Mouse (Mus musculus) stomach, embryonic 15.5 days (tissue): ENCODE results near the gene Mlec. TPM values are rescaled to one million over a fixed set of nuclear protein-coding genes. Genes with fewer than 3 reads are reported as not detected.
A peak's percentile ranks its signal among the peaks of the same experiment; 100 is the strongest.

ENCODE experiments used
- ATAC-seq: fragments of 200-750 bp; cut with Nextera tagmentation; 2 replicates; pipeline ENCODE4 v1.8.0; 2017; ENCODE audit warnings: low read depth, moderate number of reproducible peaks, moderate TSS enrichment; ENCODE audit not compliant: insufficient read depth, low FRiP score
- H3K27ac ChIP-seq: fragments of 300-500 bp; sonication (generic); 2 replicates; pipeline ENCODE4 v1.5.1; 2015; ENCODE audit warnings: mild to moderate bottlenecking, inconsistent platforms
- H3K27me3 ChIP-seq: fragments of 300-500 bp; sonication (generic); replicated peaks from 2 replicates; pipeline ENCODE4 v1.6.1; 2015; ENCODE audit warnings: inconsistent platforms
- H3K36me3 ChIP-seq: fragments of 300-500 bp; sonication (generic); 2 replicates; pipeline ENCODE4 v1.6.1; 2015; ENCODE audit warnings: inconsistent platforms
- H3K4me1 ChIP-seq: fragments of 300-500 bp; sonication (generic); 2 replicates; pipeline ENCODE4 v1.6.1; 2015; ENCODE audit warnings: inconsistent platforms
- H3K4me2 ChIP-seq: fragments of 300-500 bp; sonication (generic); 2 replicates; pipeline ENCODE4 v1.6.1; 2015; ENCODE audit warnings: mild to moderate bottlenecking, inconsistent platforms
- H3K4me3 ChIP-seq: fragments of 300-500 bp; sonication (generic); replicated peaks from 2 replicates; pipeline ENCODE4 v1.5.1; 2015; ENCODE audit warnings: inconsistent platforms
- H3K9ac ChIP-seq: fragments of 300-500 bp; sonication (generic); 2 replicates; pipeline ENCODE4 v1.6.1; 2015; ENCODE audit warnings: inconsistent platforms
- H3K9me3 ChIP-seq: fragments of 300-500 bp; sonication (generic); 2 replicates; pipeline ENCODE4 v1.6.1; 2016; ENCODE audit warnings: inconsistent platforms
- WGBS: fragments of 180-500 bp; shearing (Covaris S2); methylation state at CpG from one replicate; pipeline ENCODE4 v1.1.7; 2015; 5-methylcytosine and 5-hydroxymethylcytosine counted together
- polyA plus RNA-seq: library from polyadenylated mRNA; unstranded; fragments of >200 nt; fragmentation: Nextera tagmentation; extraction: Ambion mirVana; gene quantifications from 2 replicates; pipeline ENCODE4 v1.2.1, GENCODE M21; 2015

Mlec gene
- polyA plus RNA-seq, 1 experiment from 2014 or later: 89.3 TPM

DNA sequence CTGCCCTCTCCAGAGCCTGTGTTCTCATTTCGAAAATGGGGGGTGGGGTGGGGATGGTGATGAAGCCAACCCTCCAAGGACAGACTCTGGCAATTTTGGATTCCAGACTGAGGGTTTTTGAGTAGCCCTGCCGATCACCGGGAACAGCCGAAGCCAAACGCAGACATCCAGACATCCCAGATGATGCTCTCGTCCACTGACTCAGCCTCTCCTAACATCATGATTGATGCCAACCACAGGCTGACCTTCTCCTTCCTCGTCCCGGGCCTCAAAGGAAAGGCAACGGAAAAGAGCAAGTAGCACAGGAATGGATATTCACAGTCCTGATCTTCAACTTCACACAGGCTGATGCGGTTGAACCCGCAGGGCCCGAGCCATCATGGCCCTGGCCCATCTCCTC lies 32.1 kb upstream of the Mlec start:
- Histone ChIP-seq H3K4me1 (peaks cover 46% of the 10 kb centered on the region), H3K9me3 (no peaks in the 10 kb centered on the region), H3K27ac (no peak overlapping the region), H3K27me3 (peaks cover 69% of the 10 kb centered on the region), H3K9ac (no peak overlapping the region), H3K4me3 (no peak overlapping the region), H3K36me3 (no peaks in the 10 kb centered on the region), H3K4me2 (no peak overlapping the region)
- 67% methylated on average over 12 of the region's 12 CpGs for WGBS
- ATAC-seq: no peak

DNA sequence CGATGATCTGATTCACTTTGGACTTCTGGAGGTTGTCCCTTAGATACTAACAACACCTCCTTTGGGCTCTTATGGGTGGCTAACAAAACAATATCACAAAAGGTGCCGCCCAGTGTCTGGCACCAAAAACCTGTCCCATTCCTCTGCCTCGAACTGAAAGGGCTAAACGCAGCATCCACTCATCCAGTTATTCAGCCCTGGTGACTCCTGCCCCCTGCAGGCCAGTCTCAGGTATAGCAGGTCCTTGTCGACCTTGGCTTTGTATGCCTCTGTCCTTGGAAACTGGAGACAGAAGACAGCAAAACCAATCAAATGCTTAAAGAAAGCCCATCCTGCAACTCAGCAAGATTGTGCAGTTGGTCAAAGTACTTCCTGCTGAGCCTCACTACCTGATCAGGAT lies 30.8 kb upstream of the Mlec start:
- H3K9me3 ChIP-seq: no peaks in the 10 kb centered on the region
- no peak overlapping the region for H3K4me3 ChIP-seq
- peaks cover 57% of the 10 kb centered on the region for H3K27me3 ChIP-seq
- H3K27ac ChIP-seq: no peak overlapping the region
- no peak for ATAC-seq
- peaks cover 38% of the 10 kb centered on the region for H3K4me1 ChIP-seq
- no peaks in the 10 kb centered on the region for H3K36me3 ChIP-seq
- no peak overlapping the region for H3K9ac ChIP-seq
- WGBS: 51% methylated on average over 5 of the region's 5 CpGs
- H3K4me2 ChIP-seq: no peak overlapping the region

DNA sequence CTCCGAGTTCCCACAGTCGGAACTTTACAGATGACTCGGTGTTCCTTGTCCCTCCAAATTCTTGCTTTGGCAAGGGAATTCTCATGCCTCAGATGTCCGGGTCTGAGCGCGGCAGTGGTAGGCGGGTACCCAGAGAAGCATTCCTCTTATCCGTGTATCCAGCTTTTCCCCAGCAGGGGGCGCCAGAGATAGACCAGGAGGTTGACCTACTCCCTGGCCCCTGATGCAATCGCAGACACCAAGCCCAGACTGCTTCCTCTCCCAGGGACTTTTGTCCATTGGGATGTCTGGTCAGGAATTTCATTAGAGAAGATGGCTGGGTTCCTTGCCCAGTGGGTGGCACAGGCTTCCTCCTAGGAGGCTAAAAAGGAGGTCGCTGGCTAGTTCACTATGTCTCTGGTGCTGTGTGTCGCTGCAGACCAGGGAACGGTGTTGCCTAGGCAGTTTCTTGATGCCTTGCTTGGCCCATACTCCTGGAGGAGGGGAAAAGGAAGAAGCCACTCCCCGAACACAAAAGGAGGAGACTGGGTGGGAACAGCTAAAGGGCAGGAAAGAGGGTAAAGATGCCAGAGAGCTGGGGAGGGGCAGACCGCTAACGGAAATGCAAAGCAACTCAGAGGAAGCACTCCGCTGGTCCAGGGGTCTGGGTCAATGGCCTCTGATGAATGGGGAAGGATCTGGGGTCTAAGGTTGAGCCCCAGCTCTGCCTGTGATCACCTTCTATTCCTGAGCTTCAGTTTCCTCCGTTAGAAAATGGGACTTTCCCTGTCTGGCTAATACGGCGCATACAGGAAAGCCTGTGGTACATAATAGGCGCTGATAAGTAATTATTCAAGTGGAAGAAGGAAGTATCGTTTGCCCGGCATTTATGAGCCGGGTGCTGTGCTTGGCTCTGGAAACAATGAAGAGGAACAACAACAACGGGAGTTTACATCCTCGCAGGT lies 29.5 kb upstream of the Mlec start:
- Histone ChIP-seq H3K36me3 (no peaks in the 10 kb centered on the region), H3K9ac (no peak overlapping the region), H3K4me2 (peak overlapping the region; percentile 33), H3K27me3 (peaks cover 43% of the 10 kb centered on the region), H3K27ac (no peak overlapping the region; the same call in 1 of the 2 replicates), H3K9me3 (no peaks in the 10 kb centered on the region), H3K4me1 (peaks cover 26% of the 10 kb centered on the region), H3K4me3 (no peak overlapping the region; the same call in 1 of the 2 replicates)
- ATAC-seq: peak; percentile 74
- WGBS: 21% methylated on average over 26 of the region's 26 CpGs

DNA sequence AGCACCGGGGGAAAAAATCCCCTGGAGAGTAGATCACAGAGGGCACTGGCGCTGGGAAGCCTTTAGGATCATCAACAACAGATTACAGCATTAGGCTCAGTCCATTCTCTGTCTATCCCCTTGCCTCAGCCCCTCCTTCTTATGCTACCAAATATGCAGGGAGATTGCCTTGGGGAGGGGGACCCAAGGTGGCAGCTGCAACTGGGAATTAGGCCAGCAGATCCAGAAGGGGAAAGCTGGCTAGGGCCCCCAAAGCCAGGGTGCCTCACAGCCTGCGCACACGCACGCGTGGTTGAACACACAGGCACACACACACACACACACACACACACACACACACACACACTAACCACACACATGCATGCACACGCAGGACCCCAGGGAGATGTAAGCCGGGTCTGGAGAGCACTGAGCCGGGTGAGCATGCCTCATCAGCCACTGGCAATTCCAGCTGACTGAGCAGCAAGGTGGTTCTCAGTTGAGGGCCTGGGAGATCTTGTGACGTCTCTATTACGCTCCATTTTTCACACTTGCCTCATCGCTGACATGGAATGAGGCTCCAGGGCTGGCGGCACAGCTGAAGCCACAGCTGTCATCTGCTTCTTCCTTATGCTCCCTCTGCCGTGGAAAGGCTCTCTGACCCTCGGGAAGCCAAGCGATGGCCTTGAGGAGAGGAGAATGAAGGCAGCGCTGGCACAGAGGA lies 28.5 kb upstream of the Mlec start:
- peak overlapping the region; percentile 33 for H3K4me2 ChIP-seq
- no peak overlapping the region for H3K27ac ChIP-seq
- H3K9me3 ChIP-seq: no peaks in the 10 kb centered on the region
- H3K9ac ChIP-seq: no peak overlapping the region
- no peak for ATAC-seq
- no peaks in the 10 kb centered on the region for H3K36me3 ChIP-seq
- H3K4me1 ChIP-seq: peaks cover 28% of the 10 kb centered on the region
- H3K27me3 ChIP-seq: peaks cover 34% of the 10 kb centered on the region
- WGBS: 40% methylated on average over 17 of the region's 17 CpGs
- no peak overlapping the region for H3K4me3 ChIP-seq

DNA sequence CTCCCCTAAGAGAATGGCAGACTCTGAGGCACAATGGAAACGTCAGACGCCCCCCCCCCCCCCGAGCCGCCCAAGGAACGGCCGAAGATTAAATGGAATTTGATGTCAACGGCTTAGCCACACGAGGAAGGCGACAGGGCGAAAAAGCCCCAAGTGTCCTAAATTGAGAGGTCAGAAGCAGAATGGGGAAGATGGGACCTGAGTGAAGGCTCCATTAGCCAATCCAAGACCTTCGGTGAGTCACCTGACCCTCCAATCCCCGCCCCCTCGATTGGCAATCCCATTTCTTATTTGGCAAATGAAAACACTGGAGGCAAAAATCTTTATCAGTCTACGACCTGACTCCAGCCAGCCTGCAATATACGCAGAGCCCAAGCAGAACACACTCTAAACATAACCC lies 26.7 kb upstream of the Mlec start:
- H3K4me2 ChIP-seq: peak overlapping the region; percentile 33; the same call in 1 of the 2 replicates
- no peak overlapping the region for H3K4me3 ChIP-seq

DNA sequence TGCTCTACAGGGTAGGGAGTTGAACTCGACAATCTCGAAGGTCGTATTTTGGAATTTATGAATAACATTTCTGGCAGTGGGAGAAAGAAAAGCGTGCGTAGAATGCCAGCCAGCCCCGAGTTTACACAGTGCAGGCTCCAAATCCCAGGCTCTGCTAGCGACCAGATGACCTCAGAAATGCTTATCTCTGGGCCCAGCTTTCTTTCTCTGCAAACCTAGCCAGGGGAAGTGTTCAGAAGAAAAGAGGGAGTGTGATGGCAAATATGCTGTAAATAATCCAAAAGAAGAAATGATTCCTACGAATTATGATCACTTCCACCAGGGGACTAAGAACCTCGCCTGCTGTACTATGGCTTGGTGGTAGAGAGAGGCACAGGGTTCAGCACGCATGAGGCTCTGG lies 25.5 kb upstream of the Mlec start:
- no peak for ATAC-seq
- Histone ChIP-seq H3K9me3 (no peaks in the 10 kb centered on the region), H3K4me2 (no peak overlapping the region)

More for the DNA sequence above, 26.7 kb upstream of the Mlec start:
- peaks cover 16% of the 10 kb centered on the region for H3K27me3 ChIP-seq
- no peaks in the 10 kb centered on the region for H3K9me3 ChIP-seq
- no peak for ATAC-seq
- no peak overlapping the region for H3K27ac ChIP-seq
- peaks cover 32% of the 10 kb centered on the region for H3K4me1 ChIP-seq
- H3K36me3 ChIP-seq: no peaks in the 10 kb centered on the region
- H3K9ac ChIP-seq: no peak overlapping the region
- 26% methylated on average over 15 of the region's 15 CpGs for WGBS

DNA sequence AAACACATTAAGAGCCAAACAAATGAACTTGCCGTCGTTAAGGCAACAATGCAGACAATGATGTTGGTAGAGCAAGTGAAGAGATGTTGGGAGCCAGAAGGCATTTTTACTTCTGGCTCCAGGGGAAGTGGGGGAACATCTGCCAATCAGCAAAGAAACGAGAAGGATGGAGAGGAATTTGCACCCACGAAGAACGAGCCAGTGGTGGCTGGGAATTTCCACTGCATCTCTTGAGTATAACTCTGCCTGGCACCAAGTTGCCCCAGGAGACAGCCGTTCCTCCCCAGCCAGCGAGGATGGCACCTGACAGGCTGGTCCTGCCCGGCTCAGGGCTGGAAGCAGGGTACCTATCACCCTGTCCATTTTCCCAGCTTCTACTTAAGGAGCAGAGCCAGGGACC lies 24.9 kb upstream of the Mlec start:
- Histone ChIP-seq H3K4me3 (no peak overlapping the region), H3K4me1 (peaks cover 32% of the 10 kb centered on the region), H3K9me3 (no peaks in the 10 kb centered on the region), H3K9ac (no peak overlapping the region), H3K36me3 (no peaks in the 10 kb centered on the region), H3K27ac (peak overlapping the region; percentile 6; the same call in 1 of the 2 replicates), H3K4me2 (no peak overlapping the region), H3K27me3 (peaks cover 10% of the 10 kb centered on the region; the same call in 1 of the 2 replicates)
- WGBS: 66% methylated on average over 8 of the region's 8 CpGs
- no peak for ATAC-seq

More for the DNA sequence above, 25.5 kb upstream of the Mlec start:
- no peak overlapping the region for H3K9ac ChIP-seq
- H3K27me3 ChIP-seq: peaks cover 10% of the 10 kb centered on the region; the same call in 1 of the 2 replicates
- H3K4me3 ChIP-seq: no peak overlapping the region
- H3K4me1 ChIP-seq: peaks cover 32% of the 10 kb centered on the region
- peak overlapping the region; percentile 6; the same call in 1 of the 2 replicates for H3K27ac ChIP-seq
- WGBS: 44% methylated on average over 10 of the region's 10 CpGs
- no peaks in the 10 kb centered on the region for H3K36me3 ChIP-seq

DNA sequence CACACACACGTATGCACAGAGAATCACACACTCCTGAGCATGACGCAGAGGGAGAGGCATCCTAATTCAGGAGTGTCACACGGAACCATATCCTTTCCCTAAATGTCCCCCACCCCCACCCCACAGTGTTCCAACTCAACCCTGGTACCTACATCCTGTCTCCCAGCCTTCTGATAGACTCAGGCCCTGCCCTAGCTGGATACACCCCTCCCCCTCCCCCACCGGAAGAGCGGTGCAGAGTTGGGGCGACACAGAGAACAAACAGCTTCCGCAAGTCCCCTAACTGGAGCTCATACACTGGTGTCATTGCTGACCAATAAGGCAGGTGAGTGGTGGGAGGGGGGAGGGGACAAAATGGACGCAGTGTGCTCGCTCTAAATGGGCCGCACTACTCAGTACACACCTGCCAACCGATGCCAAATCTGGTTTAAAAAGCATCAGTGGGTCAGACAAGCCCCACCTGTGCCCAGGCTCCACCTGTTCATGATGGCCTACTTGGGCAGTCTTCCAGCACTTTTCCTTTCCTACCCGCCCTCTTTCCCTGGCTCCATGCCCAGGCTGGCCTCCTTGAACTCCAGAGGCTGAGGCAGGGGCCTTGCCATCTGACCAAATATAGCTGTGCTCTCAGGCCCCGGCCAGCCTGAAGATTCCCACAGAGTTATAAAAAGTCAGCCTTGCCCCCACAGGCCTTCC lies 23.4 kb upstream of the Mlec start:
- 65% methylated on average over 13 of the region's 13 CpGs for WGBS
- ATAC-seq: peak; percentile 62; the same call in 1 of the 2 replicates
- Histone ChIP-seq H3K27me3 (peaks cover 5% of the 10 kb centered on the region; the same call in 1 of the 2 replicates), H3K27ac (peak overlapping the region; percentile 63), H3K4me3 (no peak overlapping the region), H3K4me1 (peaks cover 22% of the 10 kb centered on the region; the same call in 1 of the 2 replicates), H3K36me3 (no peaks in the 10 kb centered on the region), H3K9ac (no peak overlapping the region), H3K9me3 (no peaks in the 10 kb centered on the region), H3K4me2 (no peak overlapping the region)

DNA sequence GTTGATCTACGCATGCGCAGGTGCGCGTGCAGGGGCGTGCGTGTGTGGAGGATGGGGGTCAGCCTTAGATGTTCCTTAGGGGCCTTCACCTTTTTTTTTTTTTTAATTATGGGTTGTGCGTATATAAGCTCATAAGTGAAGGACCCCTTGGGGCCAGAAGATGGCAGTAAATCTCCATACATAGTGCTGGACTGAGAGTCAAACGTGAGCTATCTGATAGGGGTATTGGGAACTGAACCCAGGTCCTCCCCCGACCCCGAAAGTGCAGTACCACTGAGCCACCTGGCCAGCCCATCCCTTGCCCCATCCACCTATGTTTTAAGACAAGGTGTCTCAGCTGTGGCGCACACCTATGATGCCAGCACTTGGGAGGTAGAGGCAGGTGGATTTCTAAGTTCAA lies 21.6 kb upstream of the Mlec start:
- no peak overlapping the region for H3K9ac ChIP-seq
- no peak for ATAC-seq
- no peak overlapping the region for H3K4me3 ChIP-seq
- H3K27ac ChIP-seq: no peak overlapping the region
- H3K4me2 ChIP-seq: no peak overlapping the region
- no peaks in the 10 kb centered on the region for H3K9me3 ChIP-seq
- peaks cover 10% of the 10 kb centered on the region; the same call in 1 of the 2 replicates for H3K4me1 ChIP-seq
- 91% methylated on average over 11 of the region's 11 CpGs for WGBS
- H3K27me3 ChIP-seq: no peaks in the 10 kb centered on the region
- no peaks in the 10 kb centered on the region for H3K36me3 ChIP-seq

DNA sequence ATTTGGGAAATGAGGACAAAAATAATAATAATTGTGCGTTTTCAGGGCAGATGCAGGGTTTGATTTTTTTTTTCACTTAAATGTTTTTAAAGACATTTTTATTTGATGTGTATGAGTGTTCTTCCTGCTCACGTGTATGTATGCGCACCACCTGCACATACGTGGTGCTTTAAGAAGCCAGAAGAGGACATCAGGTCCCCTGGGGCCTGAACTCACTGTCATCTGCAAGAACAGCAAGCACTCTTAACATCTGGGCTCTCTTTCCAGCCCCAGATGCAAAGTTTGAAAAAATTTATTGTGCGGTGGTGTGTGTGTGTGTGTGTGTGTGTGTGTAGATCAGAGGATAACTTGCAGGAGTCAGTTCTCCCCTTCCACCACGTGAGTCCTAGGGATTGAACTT lies 19.9 kb upstream of the Mlec start:
- H3K4me2 ChIP-seq: no peak overlapping the region
- no peak for ATAC-seq
- 78% methylated on average over 6 of the region's 6 CpGs for WGBS
- H3K27ac ChIP-seq: no peak overlapping the region
- H3K9ac ChIP-seq: no peak overlapping the region
- H3K4me3 ChIP-seq: no peak overlapping the region
- no peaks in the 10 kb centered on the region for H3K9me3 ChIP-seq
- H3K4me1 ChIP-seq: peaks cover 10% of the 10 kb centered on the region; the same call in 1 of the 2 replicates
- no peaks in the 10 kb centered on the region for H3K27me3 ChIP-seq
- no peaks in the 10 kb centered on the region for H3K36me3 ChIP-seq

DNA sequence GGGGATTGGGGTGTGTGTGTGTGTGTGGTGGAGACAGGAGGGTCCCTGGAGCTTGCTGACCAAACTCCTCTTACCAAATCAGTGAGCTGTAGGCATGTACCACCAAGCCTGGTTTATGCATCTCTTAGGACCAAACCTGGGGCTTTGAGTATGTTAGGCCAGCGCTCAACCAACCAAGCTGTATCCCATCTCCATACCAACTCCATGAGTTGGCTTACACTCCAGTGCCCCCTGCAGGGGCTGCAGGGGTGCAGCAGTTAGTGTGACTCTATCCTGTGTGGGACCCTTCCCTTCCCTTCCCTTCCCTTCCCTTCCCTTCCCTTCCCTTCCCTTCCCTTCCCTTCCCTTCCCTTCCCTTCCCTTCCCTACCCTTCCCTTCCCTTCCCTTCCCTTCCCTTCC lies 16.6 kb upstream of the Mlec start:
- H3K4me2 ChIP-seq: no peak overlapping the region
- no peak for ATAC-seq
- H3K27me3 ChIP-seq: no peaks in the 10 kb centered on the region
- H3K27ac ChIP-seq: no peak overlapping the region
- no peak overlapping the region for H3K9ac ChIP-seq
- no peaks in the 10 kb centered on the region for H3K4me1 ChIP-seq
- H3K9me3 ChIP-seq: no peaks in the 10 kb centered on the region
- no peaks in the 10 kb centered on the region for H3K36me3 ChIP-seq
- WGBS: 95% methylated on average over 1 of the region's 1 CpGs
- H3K4me3 ChIP-seq: no peak overlapping the region
